Comparison of ENCODE assay signal across 32 mouse cellular contexts in the genomic region with DNA sequence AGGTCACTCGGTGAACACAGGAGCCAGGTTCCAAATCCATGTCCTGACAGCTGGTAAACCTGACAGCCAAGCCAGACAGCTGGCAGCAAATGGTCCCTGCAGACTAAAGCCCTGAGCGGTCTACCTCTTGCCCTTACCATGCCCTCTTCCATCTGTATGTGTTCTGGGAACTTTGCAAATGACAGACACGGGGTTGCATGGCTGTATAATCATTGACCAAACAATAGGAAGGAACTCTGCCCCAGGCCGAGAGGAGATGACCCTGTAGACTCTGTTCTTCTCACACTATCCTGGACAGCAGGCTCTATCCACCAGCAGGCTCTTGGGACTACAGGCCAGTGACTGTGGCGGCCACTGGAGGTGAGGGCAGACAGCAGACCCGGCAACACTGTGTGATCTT. TPM values are rescaled to one million over a fixed set of nuclear protein-coding genes. Genes with fewer than 3 reads are reported as not detected.
A peak's percentile ranks its signal among the peaks of the same experiment; 100 is the strongest.
DNase-seq lines count a peak whose midpoint lies in the region; ATAC-seq and TF ChIP-seq lines count a peak whose summit lies in the region.
"Had no signal": no experiment of that assay in that cellular context is flagged by ENCODE, and none has a peak within 500 bp of the region (broad histone marks: within the 10 kb centered on the region; RNA-seq: fewer than 3 reads in every experiment).

No protein-coding gene starts in this region.

- no peaks in the 10 kb centered on the region for H3K79me2 ChIP-seq in liver, adult 2 months (ENCODE audit: control insufficient read depth, insufficient read depth, low read length)

- H3K4me3 ChIP-seq in kidney, embryonic 16.5 days (ENCODE audit: low read length) = no peak overlapping the region
- H3K4me3 ChIP-seq in liver, adult 2 months (ENCODE audit: insufficient read depth, low read depth, low read length) = no peak overlapping the region
- H3K4me3 ChIP-seq in liver, embryonic 16.5 days (ENCODE audit: low read depth, low read length) = no peak overlapping the region
- H3K4me3 ChIP-seq: embryonic facial prominence, embryonic 12.5 days; embryonic facial prominence, embryonic 15.5 days; gastrocnemius, adult 2 months; hindbrain, embryonic 12.5 days had no signal

- no peaks in the 10 kb centered on the region for H3K27me3 ChIP-seq in kidney, embryonic 16.5 days (ENCODE audit: insufficient read depth, low read length)
- H3K27me3 ChIP-seq in liver, adult 2 months (ENCODE audit: control insufficient read depth, insufficient read depth, low read length) = no peaks in the 10 kb centered on the region
- no peaks in the 10 kb centered on the region for H3K27me3 ChIP-seq in liver, embryonic 16.5 days (ENCODE audit: control insufficient read depth, insufficient read depth, low read depth, low read length)
- H3K27me3 ChIP-seq: embryonic facial prominence, embryonic 12.5 days; embryonic facial prominence, embryonic 15.5 days; hindbrain, embryonic 12.5 days had no signal

- H3K27ac ChIP-seq in kidney, embryonic 16.5 days (ENCODE audit: low read length) = no peak overlapping the region
- no peak overlapping the region for H3K27ac ChIP-seq in liver, adult 2 months (replicated peaks; ENCODE audit: insufficient read depth, low read depth, low read length)
- H3K27ac ChIP-seq in liver, embryonic 16.5 days (ENCODE audit: low read length) = no peak overlapping the region
- H3K27ac ChIP-seq: embryonic facial prominence, embryonic 12.5 days; embryonic facial prominence, embryonic 15.5 days; gastrocnemius, adult 2 months; hindbrain, embryonic 12.5 days had no signal

- no peak overlapping the region for H3K9ac ChIP-seq in kidney, embryonic 16.5 days (replicated peaks; ENCODE audit: low read length)
- H3K9ac ChIP-seq in liver, adult 2 months (ENCODE audit: low read depth, low read length) = no peak overlapping the region
- H3K9ac ChIP-seq in liver, embryonic 16.5 days (ENCODE audit: low read depth, low read length) = no peak overlapping the region
- H3K9ac ChIP-seq: embryonic facial prominence, embryonic 12.5 days; embryonic facial prominence, embryonic 15.5 days; forebrain, postnatal 0 days; hindbrain, embryonic 12.5 days had no signal

- H3K9me3 ChIP-seq in kidney, embryonic 16.5 days (ENCODE audit: low read length) = no peaks in the 10 kb centered on the region
- H3K9me3 ChIP-seq in liver, embryonic 16.5 days (replicated peaks; ENCODE audit: control insufficient read depth, low read length) = no peaks in the 10 kb centered on the region
- H3K9me3 ChIP-seq: embryonic facial prominence, embryonic 12.5 days; embryonic facial prominence, embryonic 15.5 days; hindbrain, embryonic 12.5 days had no signal

- peak; percentile 24 for DNase-seq in kidney, adult 11 months
- DNase-seq in kidney, postnatal 10 days = no peak
- DNase-seq in kidney, adult 18-20 months = no peak
- peak; percentile 90 for DNase-seq in liver, adult 2 months (ENCODE audit: extremely low read depth, low read depth, low spot score)
- no peak for DNase-seq in liver
- DNase-seq: adrenal gland, postnatal 10 days; adrenal gland, postnatal 36 days; cerebellum, adult 2 months; cerebellum, adult 9-11 months; cerebellum, postnatal 25 days; forebrain, postnatal 0 days; gastrocnemius, adult 2 months; gastrocnemius, postnatal 14 days; heart, adult 11 months had no signal

- H3K4me2 ChIP-seq in kidney, embryonic 16.5 days (replicated peaks; ENCODE audit: low read depth, low read length) = no peak overlapping the region
- H3K4me2 ChIP-seq in liver, embryonic 16.5 days (ENCODE audit: low read depth, low read length) = no peak overlapping the region
- H3K4me2 ChIP-seq: embryonic facial prominence, embryonic 12.5 days; embryonic facial prominence, embryonic 15.5 days; heart, embryonic 11.5 days; hindbrain, embryonic 12.5 days had no signal

- H3K36me3 ChIP-seq in kidney, embryonic 16.5 days (ENCODE audit: insufficient read depth, low read length) = no peaks in the 10 kb centered on the region
- no peaks in the 10 kb centered on the region for H3K36me3 ChIP-seq in liver, adult 2 months (ENCODE audit: control insufficient read depth, insufficient read depth, low read length)
- no peaks in the 10 kb centered on the region for H3K36me3 ChIP-seq in liver, embryonic 16.5 days (ENCODE audit: control insufficient read depth, insufficient read depth)
- H3K36me3 ChIP-seq: embryonic facial prominence, embryonic 12.5 days; embryonic facial prominence, embryonic 15.5 days; hindbrain, embryonic 12.5 days had no signal

- TF ChIP-seq CTCF in liver, adult 2 months (IDR thresholded peaks at IDR 0.05; ENCODE audit: low read depth, low read length) = no peak

- H3K4me1 ChIP-seq in kidney, embryonic 16.5 days (ENCODE audit: insufficient read depth, low read length) = no peaks in the 10 kb centered on the region
- H3K4me1 ChIP-seq in liver, adult 2 months (ENCODE audit: control insufficient read depth, insufficient read depth, low read length) = peaks cover 6% of the 10 kb centered on the region; the same call in 1 of the 2 replicates
- no peaks in the 10 kb centered on the region; the same call in none of the 2 replicates for H3K4me1 ChIP-seq in liver, embryonic 16.5 days (ENCODE audit: control insufficient read depth, low read depth, low read length)
- H3K4me1 ChIP-seq: embryonic facial prominence, embryonic 12.5 days; embryonic facial prominence, embryonic 15.5 days; hindbrain, embryonic 12.5 days had no signal

- ATAC-seq in kidney, embryonic 16.5 days (ENCODE audit: low FRiP score, low TSS enrichment) = peak; percentile 27
- peak; percentile 32; the same call in 1 of the 2 replicates for ATAC-seq in liver, embryonic 16.5 days (ENCODE audit: low read depth)
- ATAC-seq in activated CD4-positive, CD25-positive, alpha-beta regulatory T cell, adult 4 months = no peak
- ATAC-seq: forebrain, embryonic 14.5 days; forebrain, postnatal 0 days had no signal

- WGBS in kidney, embryonic 16.5 days = 61% methylated on average over 6 of the region's 6 CpGs
- WGBS in liver, adult 2 months = 18% methylated on average over 6 of the region's 6 CpGs
- WGBS in liver, embryonic 16.5 days (ENCODE audit: insufficient replicate concordance) = 49% methylated on average over 6 of the region's 6 CpGs

- no peak for TF ChIP-seq POLR2A in liver, adult 2 months (IDR thresholded peaks at IDR 0.05; ENCODE audit: extremely low read depth, insufficient read depth, low read length)

RNA-seq across cellular contexts. Expression of gene Cib4, which starts 11.0 kb away (rescaled TPM):
- not detected in 2 replicates for polyA plus RNA-seq in kidney, embryonic 16.5 days (2015; fragmentation: Nextera tagmentation; extraction: Ambion mirVana)
- not detected in 2 replicates for total RNA-seq in liver, adult 2 months (2014; rRNA removed)
- polyA plus RNA-seq in liver, adult 2 months (2012; rRNA removed) = not detected in 2 replicates
- polyA plus RNA-seq in liver, embryonic 16.5 days (2015; fragmentation: Nextera tagmentation; extraction: Ambion mirVana) = not detected in 2 replicates
- polyA plus RNA-seq in activated CD4-positive, CD25-positive, alpha-beta regulatory T cell, adult 4 months (2017; shearing (Covaris generic)) = not detected
- total RNA-seq: common myeloid progenitor, adult 5-6 weeks; ES-E14; forebrain, postnatal 0 days; gastrocnemius, adult 2 months; gastrocnemius, postnatal 14 days; gastrocnemius, postnatal 4 days; heart, adult 8-10 months; heart, postnatal 25 days; hematopoietic stem cell, adult 5-6 weeks had no signal
- polyA plus RNA-seq: cerebellum, adult 2 months; embryonic facial prominence, embryonic 12.5 days; forebrain, embryonic 11.5 days; forebrain, embryonic 14.5 days; forebrain, postnatal 0 days; frontal cortex, adult 2 months; heart, embryonic 11.5 days; heart, embryonic 14.5 days; heart, postnatal 0 days; hindbrain, embryonic 12.5 days had no signal

RNA-seq across cellular contexts. Expression of gene Kcnk3, which starts 53.3 kb away (rescaled TPM):
- polyA plus RNA-seq in kidney, embryonic 16.5 days (2015; fragmentation: Nextera tagmentation; extraction: Ambion mirVana) = 2.0 and 5.5 TPM in 2 replicates
- total RNA-seq in liver, adult 2 months (2014; rRNA removed) = 0.18 and 1.0 TPM in 2 replicates
- 0.61 and 3.2 TPM in 2 replicates for polyA plus RNA-seq in liver, adult 2 months (2012; rRNA removed)
- 0.13 and 0.47 TPM in 2 replicates for polyA plus RNA-seq in liver, embryonic 16.5 days (2015; fragmentation: Nextera tagmentation; extraction: Ambion mirVana)
- not detected for polyA plus RNA-seq in activated CD4-positive, CD25-positive, alpha-beta regulatory T cell, adult 4 months (2017; shearing (Covaris generic))
- total RNA-seq: common myeloid progenitor, adult 5-6 weeks had no signal

Comparison
In these comparisons a context has a peak if more than half of its experiments do, and no peak if none do; other contexts are left out.
1. DNase-seq: peak in kidney, adult 11 months (single experiment) and liver, adult 2 months (single experiment); none in kidney, postnatal 10 days (single experiment), kidney, adult 18-20 months (single experiment) and liver (single experiment).